Mouse (Mus musculus) embryonic facial prominence, embryonic 14.5 days (tissue): ENCODE measurements around the gene Ypel1. TPM values are rescaled to one million over a fixed set of nuclear protein-coding genes. Genes with fewer than 3 reads are reported as not detected.

Experiments
- ATAC-seq: fragments of 200-750 bp; cut with Nextera tagmentation; 2 replicates; pipeline ENCODE4 v1.8.0; 2017; ENCODE audit warnings: low read depth, moderate number of reproducible peaks, moderate TSS enrichment
- DNase-seq: peaks from one replicate; pipeline ENCODE4 v3.0.0-alpha.2; 2015; ENCODE audit warnings: low spot score
- H3K27ac ChIP-seq: fragments of 300-500 bp; sonication (generic); replicated peaks from 2 replicates; pipeline ENCODE4 v1.5.1; 2014; ENCODE audit warnings: low read depth, mild to moderate bottlenecking, low read length, moderate library complexity
- H3K27me3 ChIP-seq: fragments of 300-500 bp; sonication (generic); replicated peaks from 2 replicates; pipeline ENCODE4 v1.6.1; 2014; ENCODE audit warnings: low read length; ENCODE audit not compliant: control insufficient read depth, insufficient read depth
- H3K36me3 ChIP-seq: fragments of 300-500 bp; sonication (generic); 2 replicates; pipeline ENCODE4 v1.6.1; 2014; ENCODE audit warnings: low read length, mixed read lengths; ENCODE audit not compliant: control insufficient read depth, insufficient read depth
- H3K4me1 ChIP-seq: fragments of 300-500 bp; sonication (generic); 2 replicates; pipeline ENCODE4 v1.6.1; 2014; ENCODE audit warnings: antibody characterized with exemption, low read length; ENCODE audit not compliant: control insufficient read depth, insufficient read depth
- H3K4me2 ChIP-seq: fragments of 300-500 bp; sonication (generic); 2 replicates; pipeline ENCODE4 v1.6.1; 2014; ENCODE audit warnings: low read depth, mild to moderate bottlenecking, low read length, moderate library complexity, mixed read lengths
- H3K4me3 ChIP-seq: fragments of 300-500 bp; sonication (generic); 2 replicates; pipeline ENCODE4 v1.5.1; 2014; ENCODE audit warnings: low read depth, mild to moderate bottlenecking, low read length
- H3K9ac ChIP-seq: fragments of 300-500 bp; sonication (generic); 2 replicates; pipeline ENCODE4 v1.6.1; 2014; ENCODE audit warnings: low read depth, mild to moderate bottlenecking, low read length, moderate library complexity, mixed read lengths
- H3K9me3 ChIP-seq: fragments of 300-500 bp; sonication (generic); 2 replicates; pipeline ENCODE4 v1.6.1; 2016; ENCODE audit warnings: low read length; ENCODE audit not compliant: control insufficient read depth
- WGBS: fragments of 180-500 bp; shearing (Covaris S2); extraction: QIAGEN DNeasy Blood & Tissue Kit; methylation state at CpG from one replicate; pipeline ENCODE4 v1.1.7; 2014; 5-methylcytosine and 5-hydroxymethylcytosine counted together
- microRNA counts: library from miRNA; unstranded; fragments of <30 nt; microRNA quantifications from one replicate; lab custom pipeline; 2017
- microRNA-seq: library from miRNA; unstranded; fragments of <30 nt; microRNA quantifications from one replicate; pipeline ENCODE4, GENCODE M21; 2016; ENCODE audit warnings: borderline number of aligned reads
- polyA plus RNA-seq: library from polyadenylated mRNA; unstranded; fragments of >200 nt; fragmentation: Nextera tagmentation; extraction: Ambion mirVana; gene quantifications from 2 replicates; pipeline ENCODE4 v1.2.1, GENCODE M21; 2014

Gene Ypel1
- polyA plus RNA-seq, 1 experiment from 2014 or later: 29.6 TPM

- ATAC-seq: no peak
- 3% methylated on average over 40 of the region's 43 CpGs for whole genome bisulfite sequencing
- peak overlapping the region; percentile 74 for H3K4me3 ChIP-seq
- H3K36me3 ChIP-seq: no peaks in the 10 kb centered on the region
- H3K9me3 ChIP-seq: no peaks in the 10 kb centered on the region
- no peaks in the 10 kb centered on the region for H3K27me3 ChIP-seq
- peak overlapping the region; percentile 60; the same call in 1 of the 2 replicates for H3K27ac ChIP-seq
- H3K4me1 ChIP-seq: no peaks in the 10 kb centered on the region
- H3K9ac ChIP-seq: peak overlapping the region; percentile 73
- no peak for DNase-seq
- H3K4me2 ChIP-seq: peak overlapping the region; percentile 86
These were observed 61.9 kb downstream of the Ypel1 start for GRCm38 (mm10) chr16:17131191-17132088.

- Histone ChIP-seq H3K27ac (peak within 1 kb of the TSS; percentile 60; the same call in 1 of the 2 replicates), H3K4me2 (peak within 1 kb of the TSS; percentile 86), H3K9ac (peak within 1 kb of the TSS; percentile 73), H3K27me3 (no peaks in the 10 kb centered on the region), H3K4me1 (no peaks in the 10 kb centered on the region), H3K9me3 (no peaks in the 10 kb centered on the region), H3K4me3 (peak within 1 kb of the TSS; percentile 74), H3K36me3 (no peaks in the 10 kb centered on the region)
- peak; percentile 99 for ATAC-seq
- peak; percentile 98 for DNase-seq
- under 1% methylated on average over 32 of the region's 47 CpGs for WGBS
These were observed 62.8 kb downstream of the Ypel1 start, which contains the start of gene Sdf2l1 for GRCm38 (mm10) chr16:17132089-17132905. TSS of gene Sdf2l1 (minus strand) at chr16:17132383.

GRCm38 (mm10) chr16:17132906-17133200 lies 63.4 kb downstream of the Ypel1 start:
- Histone ChIP-seq H3K4me3 (peak overlapping the region; percentile 74), H3K4me1 (no peaks in the 10 kb centered on the region), H3K9me3 (no peaks in the 10 kb centered on the region), H3K27ac (no peak overlapping the region; the same call in 1 of the 2 replicates), H3K9ac (peak overlapping the region; percentile 58), H3K4me2 (peak overlapping the region; percentile 86), H3K36me3 (no peaks in the 10 kb centered on the region), H3K27me3 (no peaks in the 10 kb centered on the region)
- DNase-seq: no peak
- ATAC-seq: no peak
- 29% methylated on average over 7 of the region's 7 CpGs for WGBS

MicroRNAs within 50 kb of the gene (microRNA counts, 519-probe panel; counts per million panel counts)
- microRNA mmu-miR-130b (lab: Ali Mortazavi, UCI) (3,481 counts per million, percentile 82 among the panel's probes with 10 or more counts), microRNA mmu-miR-301b (lab: Ali Mortazavi, UCI) (2,248 counts per million, percentile 33 among the panel's probes with 10 or more counts)

Small RNA genes lying within 50 kb of the gene (microRNA-seq; reads per million reads assigned to microRNA genes)
- 4,071 reads per million, percentile 88 among the genes with 10 or more reads in this experiment for gene Mir130b
- 64.5 reads per million, percentile 48 among the genes with 10 or more reads in this experiment for gene Mir301b

Other genes with a start within 250 kb of the Ypel1 start
- 2.1 and 6.5 TPM in 2 replicates for gene Spag6l, start 240.2 kb upstream of the Ypel1 start, polyA plus RNA-seq
- 0.45 and 0.83 TPM in 2 replicates for gene Igll1, start 205.7 kb upstream of the Ypel1 start, polyA plus RNA-seq
- 63.7 and 70.7 TPM in 2 replicates for gene Top3b, start 199.0 kb upstream of the Ypel1 start, polyA plus RNA-seq
- 1.6 and 3.6 TPM in 2 replicates for gene Vpreb1, start 198.9 kb upstream of the Ypel1 start, polyA plus RNA-seq
- 21.6 and 23.9 TPM in 2 replicates for gene Ppm1f, start 173.2 kb upstream of the Ypel1 start, polyA plus RNA-seq
- 180 and 182 TPM in 2 replicates for gene Mapk1, start 86.3 kb upstream of the Ypel1 start, polyA plus RNA-seq
- 101 and 117 TPM in 2 replicates for gene Ppil2, start 41.6 kb downstream of the Ypel1 start, polyA plus RNA-seq
- 16.9 and 24.4 TPM in 2 replicates for gene 2610318N02Rik, start 55.5 kb downstream of the Ypel1 start, polyA plus RNA-seq
- 40.9 and 47.8 TPM in 2 replicates for gene Sdf2l1, start 62.7 kb downstream of the Ypel1 start, polyA plus RNA-seq
- 13.3 and 15.1 TPM in 2 replicates for gene Ydjc, start 74.9 kb downstream of the Ypel1 start, polyA plus RNA-seq
- gene Ccdc116, start 77.5 kb downstream of the Ypel1 start, polyA plus RNA-seq: 0.60 and 0.94 TPM in 2 replicates
- gene Ube2l3, start 133.0 kb downstream of the Ypel1 start, polyA plus RNA-seq: 301 and 303 TPM in 2 replicates
- gene Rimbp3, start 138.9 kb downstream of the Ypel1 start, polyA plus RNA-seq: 0.17 and 0.34 TPM in 2 replicates
- gene Hic2, start 163.9 kb downstream of the Ypel1 start, polyA plus RNA-seq: 3.0 and 3.5 TPM in 2 replicates
- 6.2 and 10.0 TPM in 2 replicates for gene Tmem191c, start 206.4 kb downstream of the Ypel1 start, polyA plus RNA-seq